Mouse (Mus musculus) B cell, adult 2 months (primary cell): ENCODE data around the gene Psmb9.
A peak's percentile ranks its signal among the peaks of the same experiment; 100 is the strongest.

Experiments
- DNase-seq, 2 experiments: peaks; one replicate each; pipeline ENCODE4 v3.0.0; 2022

Psmb9 gene

GRCm38 (mm10) chr17:34183564-34184219 lies 3.9 kb downstream of the Psmb9 start:
- no peak for DNase-seq

DNA sequence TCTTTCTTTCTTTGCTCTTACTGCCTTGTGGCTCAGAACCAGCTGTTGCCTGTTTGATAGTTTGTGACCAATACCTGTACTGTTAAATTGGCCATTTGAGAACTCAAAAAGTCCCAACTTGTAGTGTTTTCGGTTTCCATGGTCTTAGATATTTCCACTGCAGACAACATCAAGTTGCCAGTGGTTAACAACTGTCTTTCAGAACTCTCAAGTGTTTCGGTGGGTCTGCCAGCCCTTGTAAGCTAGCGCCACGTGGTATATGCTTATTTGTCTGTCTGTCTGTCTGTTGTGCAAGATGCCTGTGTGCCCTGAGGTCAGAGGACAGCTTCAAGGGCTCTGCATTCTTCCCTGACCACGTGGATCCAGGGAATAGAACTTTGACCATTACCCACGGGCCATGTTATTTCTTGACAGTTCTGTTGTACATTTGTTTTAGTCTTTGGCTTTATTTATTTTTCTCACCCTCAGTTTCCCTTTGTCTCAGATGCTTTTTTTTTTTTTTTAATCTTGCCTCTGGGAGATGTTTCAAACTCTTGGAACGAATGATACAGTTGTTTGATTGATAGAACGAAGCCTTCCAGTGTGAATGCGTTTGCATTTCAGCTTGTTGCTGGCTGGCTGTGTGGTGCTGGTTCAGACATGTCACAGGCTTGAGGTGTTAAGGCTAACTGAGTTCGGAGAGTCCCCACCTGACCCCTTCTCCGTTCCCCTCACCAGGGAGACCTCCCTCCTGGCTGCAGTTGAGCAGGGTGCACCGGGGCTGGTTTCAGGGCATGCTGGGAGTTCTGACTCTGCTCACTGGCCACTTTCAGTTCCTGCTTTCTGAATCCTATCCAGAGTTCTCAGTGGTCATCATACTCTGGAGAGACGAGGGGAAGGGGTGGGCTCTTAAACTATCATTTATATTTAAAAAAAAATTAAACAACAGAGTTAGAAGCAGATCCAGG lies 7.4 kb downstream of the Psmb9 start:
- DNase-seq: no peak

GRCm38 (mm10) chr17:34179019-34179418 lies 8.5 kb downstream of the Psmb9 start:
- DNase-seq: no peak

DNA sequence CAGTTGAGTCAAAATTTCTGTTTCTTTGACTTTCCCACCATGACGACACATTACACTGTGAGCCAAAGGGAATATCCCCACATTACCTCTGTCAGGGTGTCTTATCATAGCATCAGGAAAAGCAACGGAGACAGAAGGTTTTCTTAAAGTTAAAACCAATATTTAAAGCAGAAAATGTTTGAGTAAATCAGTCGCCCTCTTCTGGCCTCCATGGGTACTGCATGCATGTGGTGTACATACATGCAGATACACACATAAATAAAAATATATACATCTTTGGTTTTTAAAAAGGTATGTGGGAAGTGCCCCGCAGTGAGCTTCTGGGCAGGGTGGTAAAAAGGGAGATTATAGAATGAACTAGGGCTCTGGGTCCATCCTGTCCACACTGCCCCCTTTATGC lies 10.4 kb downstream of the Psmb9 start:
- peak; percentile 62 to 69 for DNase-seq

GRCm38 (mm10) chr17:34174075-34174474 lies 13.5 kb downstream of the Psmb9 start:
- DNase-seq: peak; percentile 61 to 64

DNA sequence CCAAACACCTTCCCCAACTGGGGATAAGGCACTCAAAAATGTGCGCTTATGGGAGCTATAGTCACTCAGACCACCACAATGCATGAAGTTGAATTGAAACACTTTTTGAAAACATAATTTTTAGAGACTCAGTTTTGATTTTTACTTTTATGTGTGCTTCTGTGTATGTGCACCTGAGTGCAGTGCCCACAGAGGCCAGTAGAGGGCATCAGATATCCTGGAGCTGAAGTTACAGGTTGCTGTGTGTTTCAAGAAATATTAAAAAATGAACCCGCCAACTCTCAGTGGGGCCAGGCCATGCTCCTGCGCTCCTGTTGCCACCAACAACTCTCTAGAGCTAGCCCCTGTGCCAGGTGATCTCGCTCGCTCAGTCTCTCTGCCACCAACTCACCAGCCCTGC lies 15.0 kb downstream of the Psmb9 start:
- no peak for DNase-seq

DNA sequence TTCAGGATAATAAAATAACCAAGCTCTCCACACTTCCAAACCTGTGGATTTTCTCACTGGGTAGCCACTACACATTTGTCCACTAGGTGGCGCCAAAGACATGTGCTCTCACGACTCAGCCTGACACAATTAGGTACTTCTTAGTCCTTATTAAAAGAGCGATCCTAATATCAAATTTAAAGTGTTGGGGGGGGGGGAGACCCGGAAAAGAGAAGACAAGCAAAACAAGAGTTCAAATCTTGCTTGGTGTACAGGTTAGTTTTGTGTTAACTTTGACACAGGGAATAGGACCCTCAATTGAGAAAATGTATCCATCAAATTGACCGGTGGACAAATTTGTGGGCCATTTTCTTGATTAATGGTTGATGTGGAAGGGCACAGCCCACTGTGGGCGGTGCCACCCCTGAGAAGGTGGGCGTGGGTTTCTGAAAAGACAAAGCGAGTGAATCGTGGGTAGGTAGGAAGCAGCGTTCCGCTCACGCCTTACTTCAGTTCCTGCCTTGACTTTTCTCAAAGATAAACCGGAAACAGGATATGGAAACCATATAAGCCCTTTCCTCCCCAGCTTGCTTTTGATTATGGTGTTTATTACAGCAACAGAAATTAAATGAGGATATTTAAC lies 16.6 kb downstream of the Psmb9 start:
- DNase-seq: peak; percentile 92 to 93

GRCm38 (mm10) chr17:34170487-34170876 lies 17.1 kb downstream of the Psmb9 start:
- no peak for DNase-seq

DNA sequence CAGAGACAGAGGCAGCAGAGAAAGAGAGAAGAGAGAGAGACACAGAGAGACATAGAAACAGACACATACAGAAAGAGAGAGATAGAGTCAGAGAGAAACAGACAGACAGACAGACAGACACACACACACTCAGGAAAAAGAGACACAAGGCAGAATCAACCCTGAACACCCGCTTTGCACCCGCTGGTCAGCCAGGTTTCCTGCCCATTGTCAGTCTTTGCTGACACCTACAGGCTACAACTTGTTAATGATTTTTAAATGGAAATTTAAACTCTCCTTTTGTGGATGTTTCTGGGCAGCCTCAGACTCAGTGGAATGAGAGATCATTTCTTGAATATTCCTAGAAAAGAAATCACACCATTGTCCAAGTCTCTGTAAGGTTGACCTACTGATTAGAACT lies 18.3 kb downstream of the Psmb9 start:
- DNase-seq: peak; percentile 68 to 72

- peak; percentile 70 to 73 for DNase-seq
These were observed 22.4 kb downstream of the Psmb9 start for GRCm38 (mm10) chr17:34165033-34165730.

- peak; percentile 61 for DNase-seq
These were observed 23.2 kb downstream of the Psmb9 start for GRCm38 (mm10) chr17:34164202-34164895.

DNA sequence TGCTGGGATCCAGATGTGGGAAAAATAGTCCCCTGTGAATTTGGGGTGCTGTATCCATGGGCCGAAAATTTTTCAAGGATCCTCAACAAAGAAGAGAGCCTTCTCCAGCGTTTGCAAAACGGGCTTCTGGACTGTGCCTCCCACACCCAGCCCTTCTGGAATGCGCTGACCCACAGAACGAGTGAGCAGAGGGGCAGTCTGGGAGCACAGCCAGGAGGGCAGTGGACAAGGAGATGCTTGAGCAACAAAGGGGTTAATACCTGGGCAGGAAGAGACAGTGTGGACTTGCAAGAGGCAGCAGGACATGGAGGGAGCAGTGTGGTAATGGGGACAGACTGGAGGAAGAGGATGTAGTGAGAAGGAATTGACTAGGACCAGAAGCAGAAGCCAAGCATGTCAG lies 32.0 kb downstream of the Psmb9 start:
- DNase-seq: peak in 1 of 2 experiments; percentile 14

GRCm38 (mm10) chr17:34152923-34153322 lies 34.6 kb downstream of the Psmb9 start, which contains the start of gene H2-DMb1:
Gene H2-DMb1, plus strand, starts transcription at chr17:34153072.
- DNase-seq: peak; percentile 76 to 78

GRCm38 (mm10) chr17:34144960-34145371 lies 42.6 kb downstream of the Psmb9 start:
- peak; percentile 88 to 92 for DNase-seq

DNA sequence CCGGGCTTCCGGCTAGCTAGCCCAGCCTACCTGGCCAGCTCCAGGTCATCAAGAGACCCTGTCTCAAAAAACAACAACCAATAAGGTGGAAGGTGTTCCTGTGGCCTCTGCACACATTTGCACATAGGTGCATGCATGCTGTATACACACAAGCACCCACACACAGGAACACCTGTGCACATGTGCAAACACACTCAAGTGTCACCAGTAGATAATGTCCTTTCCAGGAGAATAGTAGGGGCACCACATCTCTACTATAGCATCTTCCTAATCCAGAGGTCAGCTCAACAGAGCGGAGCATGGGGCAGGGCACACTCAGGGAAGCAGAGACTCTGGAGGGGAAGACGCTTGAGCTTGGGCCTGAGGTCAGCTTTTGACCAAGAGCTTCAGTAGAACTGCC lies 43.3 kb downstream of the Psmb9 start:
- peak; percentile 52 to 62 for DNase-seq

DNA sequence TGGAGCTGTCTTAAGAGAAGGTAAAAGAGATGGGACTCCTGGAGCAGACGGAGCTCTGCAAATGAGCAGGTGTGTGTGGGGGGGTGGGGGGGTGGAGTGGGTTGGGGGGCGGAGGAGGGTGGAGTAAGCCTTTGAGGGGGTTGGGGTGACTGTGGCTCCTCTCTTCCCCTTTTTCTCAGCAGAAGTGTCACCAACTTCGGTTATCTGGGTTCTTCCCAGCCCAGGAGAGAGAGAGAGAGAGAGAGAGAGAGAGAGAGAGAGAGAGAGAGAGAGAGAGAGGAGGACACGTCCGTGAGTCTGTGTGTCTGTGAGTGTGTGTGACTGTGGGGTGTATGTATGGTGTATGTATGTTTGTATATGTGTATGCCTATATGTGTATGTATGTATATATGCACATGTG lies 44.1 kb downstream of the Psmb9 start:
- DNase-seq: no peak

DNA sequence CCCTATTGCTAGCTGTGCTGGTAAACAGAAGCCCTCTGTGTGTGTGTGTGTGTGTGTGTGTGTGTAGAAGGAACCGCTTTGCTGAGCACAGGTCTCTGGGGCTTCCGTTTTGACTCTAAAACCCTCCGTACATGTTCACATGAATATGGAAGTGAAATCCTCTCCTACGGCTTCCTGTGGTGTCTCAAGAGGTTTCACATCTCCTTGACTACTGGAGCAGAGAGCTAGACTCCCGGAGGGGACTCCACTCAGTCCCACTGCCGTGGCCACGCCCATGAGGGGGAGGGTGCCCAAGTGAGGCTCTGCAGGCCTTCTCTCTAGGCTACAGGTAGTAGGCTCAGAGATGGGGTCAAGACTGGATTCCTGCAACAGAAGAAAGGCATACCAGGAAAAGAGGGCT lies 44.5 kb downstream of the Psmb9 start, which contains the start of gene H2-DMb2:
H2-DMb2 (plus strand) TSS at position 275 of the 400 bp plus-strand sequence.
- DNase-seq: peak; percentile 98 to 99

DNA sequence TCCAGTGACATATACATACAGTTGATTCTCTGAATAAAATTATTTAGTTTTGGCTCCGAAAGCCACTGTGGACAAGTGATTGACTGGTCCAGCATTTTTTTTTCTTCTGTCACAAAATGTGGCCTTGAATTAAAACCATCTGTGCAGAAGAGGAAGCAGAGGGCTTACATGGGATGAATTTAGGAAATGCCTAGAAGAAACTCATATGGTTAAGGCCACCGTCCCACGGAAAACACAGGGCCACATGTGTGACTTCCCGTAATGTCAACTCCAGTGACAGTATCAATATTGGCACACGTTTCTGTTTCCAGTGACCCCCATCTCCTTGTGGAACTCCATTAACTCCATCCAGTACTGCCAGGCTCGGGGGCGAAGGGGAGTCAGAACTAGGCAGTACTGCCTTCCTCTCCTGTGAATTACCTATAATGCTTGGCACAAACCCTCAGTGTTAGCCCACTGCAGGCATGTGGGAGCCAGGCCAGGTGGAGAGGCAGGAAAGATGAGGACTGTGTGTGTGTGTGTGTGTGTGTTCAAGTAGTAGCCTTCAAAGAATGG lies 45.0 kb downstream of the Psmb9 start:
- DNase-seq: no peak

DNA sequence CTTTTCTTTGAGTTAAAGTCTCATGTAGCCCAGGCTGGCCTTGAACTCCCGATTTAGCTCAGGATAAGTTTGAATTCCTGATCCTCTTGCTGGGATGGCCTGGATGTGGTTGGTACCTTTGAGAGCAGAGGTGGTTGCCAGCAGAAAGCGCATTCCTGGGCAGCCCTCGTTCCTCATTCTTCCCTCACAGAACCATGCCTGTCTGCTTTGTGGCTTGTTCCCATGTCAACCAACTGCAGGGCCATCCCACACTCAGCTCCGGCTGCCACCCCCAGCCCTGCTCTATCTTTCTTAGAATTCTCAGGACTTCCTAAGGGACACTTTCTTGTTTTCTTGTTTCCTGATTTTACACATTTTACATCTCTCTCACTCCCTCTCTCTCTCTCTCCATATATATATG lies 46.1 kb downstream of the Psmb9 start:
- no peak for DNase-seq

- DNase-seq: no peak
These were observed 47.3 kb downstream of the Psmb9 start for GRCm38 (mm10) chr17:34140240-34140639.

- DNase-seq: no peak
These were observed 48.1 kb downstream of the Psmb9 start for GRCm38 (mm10) chr17:34139416-34139815.

DNA sequence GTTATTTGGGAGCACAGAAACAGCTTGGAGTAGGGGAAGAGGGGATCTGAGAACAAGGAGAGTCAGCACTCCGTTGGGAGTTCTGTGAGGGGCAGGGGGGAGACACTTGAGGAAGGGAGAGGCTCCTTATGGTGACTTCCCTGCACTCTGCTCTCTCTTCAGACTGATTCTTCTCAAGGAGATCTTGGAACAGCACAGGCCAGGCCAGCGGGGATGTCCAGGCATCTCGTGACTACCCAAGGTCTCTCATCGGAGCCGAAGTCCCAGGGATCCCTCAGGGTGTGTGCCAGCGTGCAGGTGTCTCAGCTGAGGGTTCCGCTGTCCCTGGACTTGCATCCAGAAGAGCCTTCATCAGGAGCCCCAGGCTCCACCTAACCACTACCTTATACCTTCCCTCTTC lies 48.9 kb downstream of the Psmb9 start:
- no peak for DNase-seq
